Mouse (Mus musculus) kidney, adult 8-10 months (tissue): ENCODE data around the gene Usmg5.
A peak's percentile ranks its signal among the peaks of the same experiment; 100 is the strongest.

Source experiments
- DNase-seq, 2 experiments: peaks; one replicate each; pipeline ENCODE4 v3.0.0; 2022

Gene Usmg5

GRCm38 (mm10) chr19:47053471-47053870 lies 37.0 kb downstream of the Usmg5 start:
- DNase-seq: peak; percentile 62 to 83

- no peak for DNase-seq
Observed at GRCm38 (mm10) chr19:47052927-47053326, 37.5 kb downstream of the Usmg5 start.

DNA sequence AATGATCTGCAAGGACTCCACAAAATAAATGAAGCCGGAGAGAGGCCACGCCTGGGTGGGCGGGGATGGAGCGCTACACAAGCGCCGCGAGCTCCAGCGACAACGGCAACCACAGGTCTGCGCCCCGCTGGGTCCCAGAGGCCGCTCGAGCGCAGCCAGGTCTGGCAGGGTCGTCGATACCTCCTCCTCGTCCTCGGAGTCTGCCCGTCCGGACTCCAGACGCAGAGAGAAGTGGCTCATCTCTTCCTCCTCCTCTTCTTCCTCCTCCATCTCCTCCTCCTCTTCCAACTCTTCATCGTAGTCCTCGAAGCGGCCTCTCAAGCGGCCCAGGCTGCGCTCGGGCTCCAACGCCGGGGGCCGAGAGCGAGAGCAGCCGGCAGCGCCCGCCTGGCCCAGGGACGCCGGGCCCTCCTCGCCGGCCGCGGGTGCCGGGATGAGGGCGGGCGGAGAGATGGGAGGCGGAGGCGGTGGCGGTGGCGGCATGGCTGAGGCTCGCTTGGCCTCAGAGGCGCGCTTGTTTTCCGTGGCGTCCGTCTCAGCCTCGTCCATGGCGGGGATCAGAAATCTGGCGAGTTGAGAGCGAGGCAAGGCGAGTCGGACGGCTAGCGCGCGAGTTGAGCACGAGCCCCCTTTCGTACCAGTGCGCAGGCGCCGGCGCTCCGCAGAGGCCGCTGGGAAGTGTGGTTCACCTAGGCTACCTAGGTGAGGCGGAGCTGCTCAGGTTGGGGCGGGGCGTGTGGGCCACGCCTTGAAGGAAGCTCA lies 40.0 kb downstream of the Usmg5 start, which contains the start of gene Pcgf6:
Gene Pcgf6 (minus strand): TSS at position 636 of the 762 bp plus-strand sequence.
- DNase-seq: peak; percentile 86 to 87

- no peak for DNase-seq
Observed at GRCm38 (mm10) chr19:47049840-47050239, 40.6 kb downstream of the Usmg5 start.

DNA sequence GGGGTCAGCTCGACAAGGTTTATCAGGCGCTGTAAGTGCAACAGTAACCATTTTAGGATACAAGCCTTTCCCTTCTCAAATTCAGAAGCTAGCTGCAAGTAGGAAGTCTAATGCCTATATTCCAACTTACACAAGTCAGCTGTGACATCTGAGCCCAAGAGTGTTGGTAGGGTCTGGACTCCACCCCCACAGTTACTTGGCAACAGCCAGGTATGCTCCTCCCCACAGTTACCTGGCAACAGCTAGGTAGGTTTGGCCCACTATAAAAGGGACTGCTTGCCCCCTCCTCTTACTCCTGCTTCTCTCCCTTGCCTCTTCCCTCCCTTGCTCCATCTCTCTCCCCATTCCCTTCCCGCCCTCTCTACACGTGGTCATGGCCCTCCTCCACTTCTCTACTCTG lies 41.4 kb downstream of the Usmg5 start:
- DNase-seq: no peak

GRCm38 (mm10) chr19:47047236-47047833 lies 43.1 kb downstream of the Usmg5 start:
- no peak for DNase-seq

DNA sequence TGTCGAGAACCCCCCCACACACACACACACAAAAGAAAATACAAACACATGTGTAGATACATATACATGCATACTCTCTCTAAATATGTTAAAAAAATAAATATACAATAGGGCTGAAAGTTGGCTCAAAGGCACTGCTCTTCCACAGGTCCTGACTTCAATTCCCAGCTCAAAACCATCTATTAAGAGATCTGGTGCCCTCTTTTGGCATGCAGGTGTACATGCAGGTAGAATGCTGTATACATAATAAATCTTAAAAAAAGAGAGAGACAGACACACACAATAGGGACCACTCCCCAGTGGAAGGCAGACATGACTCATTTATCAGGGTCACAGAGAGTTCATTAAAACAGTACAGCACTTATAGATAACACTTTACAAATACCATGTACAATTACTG lies 44.1 kb downstream of the Usmg5 start:
- DNase-seq: no peak

DNA sequence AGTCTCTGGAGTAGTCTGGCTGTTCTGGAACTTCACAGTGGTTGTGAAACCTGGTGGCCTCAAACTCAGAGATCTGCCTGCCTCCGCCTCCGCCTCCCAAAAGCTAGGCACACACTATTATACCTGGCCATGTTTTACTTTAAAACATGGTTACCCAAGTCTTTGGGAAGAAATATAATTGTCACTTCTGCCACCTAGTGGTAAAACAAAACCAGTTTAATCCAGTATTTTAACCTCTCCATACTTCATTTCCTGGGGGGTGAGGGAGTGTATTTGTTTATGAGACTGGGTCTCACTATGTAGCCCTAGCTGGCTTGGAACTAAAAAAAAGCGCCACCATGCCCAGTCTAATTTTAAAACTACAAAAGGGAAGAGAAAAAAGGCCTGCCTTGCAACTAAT lies 46.8 kb downstream of the Usmg5 start:
- DNase-seq: no peak

DNA sequence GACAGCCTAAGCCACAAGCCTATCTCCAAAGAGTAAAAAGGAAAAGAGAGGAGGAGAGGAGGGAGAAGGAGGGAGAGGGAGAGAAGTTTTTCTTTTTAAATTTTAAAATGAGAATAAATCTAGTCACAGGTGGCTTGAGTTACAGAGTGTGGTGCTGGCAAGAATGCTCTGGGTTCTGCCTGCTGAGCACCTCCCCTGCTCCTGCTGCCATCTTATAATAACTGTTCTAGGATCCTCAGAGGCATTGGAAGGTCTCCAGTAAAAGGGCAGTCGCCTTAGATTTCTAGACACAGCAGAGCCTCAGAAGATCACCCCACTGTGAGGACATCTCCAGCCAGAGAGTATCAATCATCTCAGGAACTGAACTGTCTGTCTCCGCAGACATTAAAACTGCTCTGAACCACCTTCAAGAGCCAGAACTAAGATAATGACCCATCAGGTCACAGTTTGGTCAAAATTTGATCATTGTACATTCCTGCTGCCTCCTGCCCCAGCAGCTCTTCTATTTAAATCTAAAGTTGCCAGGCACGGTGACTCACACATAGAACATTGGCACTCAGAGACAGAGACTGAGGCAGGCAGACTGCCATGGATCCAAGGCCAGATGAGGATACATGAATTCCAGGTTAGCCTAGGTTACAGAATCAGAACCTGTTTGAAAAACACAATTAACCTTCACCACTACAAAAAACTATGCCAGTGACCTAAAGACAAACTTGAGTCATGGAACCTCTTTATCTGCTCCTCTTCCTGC lies 49.5 kb downstream of the Usmg5 start:
- DNase-seq: no peak

DNA sequence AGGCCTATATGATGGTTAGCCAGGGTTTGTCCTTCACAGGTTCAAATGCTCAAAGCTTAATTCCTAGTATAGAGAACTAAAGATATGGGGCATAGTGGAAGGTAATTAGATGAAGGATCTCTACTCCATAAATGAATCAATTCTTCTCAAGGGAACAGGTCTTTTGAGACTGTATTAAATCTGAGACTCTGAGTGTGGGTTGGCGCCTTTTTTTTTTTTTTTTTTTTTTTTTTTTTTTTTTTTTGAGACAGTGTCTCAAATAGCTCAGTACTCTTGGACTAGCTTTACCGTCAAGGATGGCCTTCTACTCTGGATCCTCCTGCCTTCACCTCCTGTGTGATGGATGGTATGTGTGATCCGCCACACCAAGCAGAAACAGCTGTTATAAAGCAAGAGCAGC lies 53.9 kb downstream of the Usmg5 start:
- no peak for DNase-seq

DNA sequence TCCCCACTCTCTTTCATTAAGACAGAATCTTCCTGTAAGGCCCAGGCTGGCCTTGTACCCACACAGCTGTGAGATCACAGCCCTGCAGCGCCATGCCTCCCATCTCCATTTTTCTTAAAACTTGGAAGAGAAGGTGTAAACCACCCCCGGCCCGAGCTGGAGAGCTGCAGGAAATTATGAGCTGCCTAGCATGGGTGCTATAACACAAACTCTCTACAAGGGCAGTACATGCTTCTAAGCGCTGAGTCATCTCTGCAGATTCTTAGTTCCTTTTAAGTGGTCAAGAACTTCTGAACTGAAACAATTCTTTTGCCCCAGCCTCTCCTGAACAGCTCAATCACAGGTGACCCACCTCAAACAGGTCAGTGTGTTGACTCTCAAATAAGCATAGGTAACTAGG lies 55.5 kb downstream of the Usmg5 start:
- DNase-seq: no peak
